Mouse (Mus musculus): ENCODE data around the gene Phc2.

Phc2 gene

GRCm38 (mm10) chr4:128688976-128689375 is 34.5 kb downstream of the Phc2 start:
- intact Hi-C loops (cut with DNase I), result no loop called here

- intact Hi-C loops (cut with DNase I), result no loop called here
Observed at GRCm38 (mm10) chr4:128689739-128690304, 35.3 kb downstream of the Phc2 start.

DNA sequence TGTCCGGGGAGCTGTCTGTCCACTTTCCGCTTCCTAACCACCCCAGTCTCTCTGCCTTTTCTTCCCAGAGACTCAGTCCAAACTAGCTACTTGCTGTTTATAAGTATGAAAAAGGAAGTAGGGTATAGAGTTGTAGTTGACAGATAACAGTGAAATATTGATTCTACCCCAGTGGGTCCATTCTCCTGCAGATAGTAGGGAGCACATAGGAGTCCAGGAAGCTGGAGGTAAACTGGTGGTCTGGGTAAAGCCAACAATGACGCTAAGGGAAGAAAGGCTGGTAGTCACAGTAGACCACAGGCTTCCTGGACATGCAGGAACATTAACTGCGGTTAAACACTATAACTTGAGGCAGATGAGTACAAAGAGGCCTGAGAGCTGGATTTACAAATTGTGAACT is 36.7 kb downstream of the Phc2 start:
- intact Hi-C loops (cut with DNase I), result no loop called here

- intact Hi-C loops (cut with DNase I), result no loop called here
Observed at GRCm38 (mm10) chr4:128692149-128692925, 37.8 kb downstream of the Phc2 start.

GRCm38 (mm10) chr4:128693207-128693606 is 38.7 kb downstream of the Phc2 start:
- intact Hi-C loops (cut with DNase I), result no loop called here

DNA sequence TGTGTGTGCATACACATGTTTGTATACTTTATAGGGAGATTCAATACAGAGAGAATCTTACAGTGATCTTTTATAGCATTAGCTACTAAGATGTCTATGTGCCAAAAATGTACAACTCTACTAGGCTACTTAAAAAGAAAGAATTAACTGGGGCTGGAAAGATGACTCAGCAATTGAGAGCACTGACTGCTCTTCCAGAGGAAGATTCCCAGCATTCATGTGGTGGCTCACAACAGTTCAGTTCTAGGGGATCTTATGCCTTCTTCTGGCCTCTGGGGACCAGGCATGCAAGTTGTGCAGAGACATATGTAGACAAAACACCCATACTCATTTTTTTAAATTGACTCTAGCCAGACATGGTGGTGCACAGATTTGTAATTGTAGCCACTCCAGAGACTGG is 39.8 kb downstream of the Phc2 start:
- intact Hi-C loops (cut with DNase I), result no loop called here

DNA sequence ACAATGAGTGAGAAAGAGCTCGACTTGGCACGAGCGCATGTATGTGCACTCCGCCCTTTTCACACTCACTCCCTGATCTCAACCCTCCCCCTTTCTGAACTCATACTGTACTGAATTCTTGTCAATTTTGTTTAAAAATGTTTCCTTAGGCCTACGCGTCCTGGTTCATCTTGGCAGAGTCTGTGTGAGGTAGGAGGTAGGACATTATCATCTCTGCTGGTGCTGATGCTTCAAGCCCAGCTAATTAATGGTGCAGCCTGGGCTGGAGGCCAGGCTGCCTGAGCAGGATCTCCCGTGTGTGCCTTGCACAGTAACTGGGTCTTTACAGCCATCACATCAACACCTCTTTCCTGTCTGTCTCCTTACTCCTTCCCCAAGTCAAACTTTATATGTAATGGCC is 40.6 kb downstream of the Phc2 start:
- intact Hi-C loops (cut with DNase I), result loop anchor here (5.0 kb wide), 1 partner anchor 43 kb away; the partner anchor contains the start of gene Phc2

- intact Hi-C loops (cut with DNase I), result loop anchor here (5.0 kb wide), 1 partner anchor 46 kb away; the partner anchor contains the start of gene Phc2
Observed at GRCm38 (mm10) chr4:128698011-128698861, 43.7 kb downstream of the Phc2 start.

DNA sequence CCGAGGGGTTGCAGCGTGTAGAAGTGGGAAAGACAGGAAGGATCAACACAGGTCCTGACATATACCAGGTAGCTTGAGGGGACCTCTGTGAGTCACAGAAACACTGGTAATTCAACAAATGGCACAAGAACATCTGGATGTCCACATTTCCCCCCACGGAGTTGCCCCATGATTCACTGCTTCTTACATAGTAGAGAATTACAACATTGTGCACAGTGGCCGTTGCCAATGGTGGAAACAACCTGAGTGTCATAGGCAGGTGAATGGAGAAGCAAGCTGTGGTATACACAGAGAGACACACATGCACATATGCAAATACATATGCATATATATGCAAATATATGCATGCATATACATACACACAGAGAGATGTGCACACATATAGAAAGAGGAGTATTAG is 45.4 kb downstream of the Phc2 start:
- intact Hi-C loops (cut with DNase I), result loop anchor here (5.0 kb wide), 1 partner anchor 48 kb away; the partner anchor contains the start of gene Phc2

DNA sequence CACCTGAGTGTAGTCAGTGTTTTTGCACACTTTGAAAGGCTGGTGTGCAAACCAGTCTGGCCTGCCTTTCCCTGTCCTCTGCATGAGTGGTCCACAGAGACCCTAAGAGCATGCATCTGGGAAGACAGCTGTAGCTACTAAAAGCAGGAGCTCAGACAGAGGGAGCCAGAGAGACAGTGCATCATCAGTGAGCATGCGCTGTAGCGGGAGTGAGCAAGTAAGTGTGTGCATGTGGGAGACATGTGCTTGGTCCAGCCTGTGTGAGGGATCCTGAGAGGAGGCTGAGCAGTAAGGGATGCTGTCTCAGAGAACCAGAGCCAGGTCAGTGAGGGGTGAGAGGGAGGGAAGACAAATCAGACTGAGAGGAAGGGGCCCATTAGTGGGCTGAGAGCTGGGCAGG is 46.0 kb downstream of the Phc2 start:
- intact Hi-C loops (cut with DNase I), result no loop called here

DNA sequence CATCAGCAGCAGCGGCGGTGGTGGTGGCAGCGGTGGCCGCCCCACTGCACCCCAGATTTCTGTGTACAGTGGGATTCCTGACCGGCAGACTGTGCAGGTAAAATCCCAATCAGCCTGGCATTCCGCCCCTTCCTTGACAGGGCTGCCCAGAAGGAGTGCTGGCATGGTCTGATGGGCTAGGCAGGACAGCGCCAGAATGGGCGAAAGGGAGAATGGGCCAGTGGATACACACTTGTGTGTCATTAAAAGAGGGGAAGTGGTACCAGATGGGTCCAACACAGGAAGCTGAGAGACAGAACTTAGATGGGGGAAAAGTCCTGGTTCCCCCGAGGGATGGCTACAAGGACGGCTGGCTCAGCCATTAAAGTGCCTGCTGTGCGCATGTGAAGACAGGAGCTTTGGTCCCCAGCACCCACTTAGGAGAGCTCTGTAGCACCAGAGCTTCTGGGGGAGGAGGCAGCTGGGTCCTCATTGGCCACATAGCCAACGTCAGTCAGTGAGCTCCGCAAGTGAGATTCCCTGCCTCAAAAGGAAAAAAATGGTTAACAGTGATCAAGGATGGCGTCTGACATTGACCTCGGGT is 50.7 kb downstream of the Phc2 start:
- intact Hi-C loops (cut with DNase I), result loop anchor here (5.0 kb wide), 1 partner anchor 93 kb away; the partner anchor contains the start of gene Zscan20

- intact Hi-C loops (cut with DNase I), result loop anchor here (5.0 kb wide), 1 partner anchor 94 kb away; the partner anchor contains the start of gene Zscan20
Observed at GRCm38 (mm10) chr4:128706626-128707025, 52.1 kb downstream of the Phc2 start.

DNA sequence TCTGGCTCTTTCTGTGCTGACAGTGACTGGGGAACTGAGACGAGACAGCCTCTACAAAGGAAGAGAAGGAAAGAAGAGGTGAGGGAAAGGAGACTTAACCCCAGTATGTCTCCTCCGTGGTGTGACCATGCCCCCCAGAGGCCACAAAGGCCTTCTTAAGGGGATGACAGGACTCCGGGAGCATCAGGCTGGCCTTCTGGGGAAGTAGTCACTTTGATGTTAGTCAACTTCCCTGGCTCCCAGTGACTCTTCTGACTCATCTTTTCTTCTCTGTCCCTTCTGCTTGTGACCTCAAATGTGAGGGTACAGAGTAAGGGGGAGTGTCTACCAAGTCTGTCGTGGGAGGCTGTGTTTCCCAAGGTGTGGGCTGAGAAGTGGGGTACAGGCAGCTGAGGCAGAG is 52.9 kb downstream of the Phc2 start:
- intact Hi-C loops (cut with DNase I), result loop anchor here (5.0 kb wide), 1 partner anchor 95 kb away; the partner anchor contains the start of gene Zscan20

- intact Hi-C loops (cut with DNase I), result loop anchor here (5.0 kb wide), 1 partner anchor 97 kb away; the partner anchor contains the start of gene Zscan20
Observed at GRCm38 (mm10) chr4:128709061-128709780, 54.7 kb downstream of the Phc2 start.

DNA sequence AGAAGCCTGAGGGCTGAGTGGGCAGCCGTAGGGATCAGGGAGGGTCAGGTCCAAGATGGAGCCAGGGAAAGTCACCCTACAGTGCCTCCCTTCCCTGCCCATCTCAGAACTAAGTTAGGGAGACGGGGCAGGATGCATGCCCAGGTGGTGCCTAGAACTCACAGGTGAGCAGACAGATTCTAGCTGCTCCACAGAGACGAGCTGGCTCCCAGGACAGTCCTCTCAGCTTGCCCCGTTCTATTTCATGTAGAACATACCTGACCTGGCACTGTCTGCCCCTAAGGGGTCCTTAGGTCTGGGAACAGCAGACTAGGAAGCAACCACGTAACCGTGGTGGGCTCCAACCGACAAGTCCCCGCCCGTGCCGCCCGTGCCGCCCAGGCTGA is 55.3 kb downstream of the Phc2 start:
- intact Hi-C loops (cut with DNase I), result loop anchor here (5.0 kb wide), 1 partner anchor 97 kb away; the partner anchor contains the start of gene Zscan20

DNA sequence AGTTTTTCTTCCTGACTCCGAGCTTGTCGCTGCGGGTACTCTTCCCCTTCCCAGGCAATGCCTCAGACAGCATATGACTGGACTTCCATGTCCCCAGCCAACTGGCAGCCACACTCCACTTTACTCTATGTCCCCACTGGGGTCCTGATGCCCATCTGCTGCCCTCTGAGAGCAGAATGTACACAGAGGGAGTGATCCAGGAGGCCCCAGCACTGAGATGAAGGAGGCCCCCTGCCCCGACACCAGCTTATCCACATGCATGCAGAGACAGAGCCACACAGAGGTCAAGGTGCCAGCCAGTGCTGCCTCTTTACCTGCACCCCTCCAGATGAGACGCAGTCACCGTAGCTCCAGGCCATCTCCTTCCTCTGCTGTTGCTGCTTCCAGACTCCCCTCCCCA is 55.8 kb downstream of the Phc2 start:
- intact Hi-C loops (cut with DNase I), result no loop called here

- intact Hi-C loops (cut with DNase I), result loop anchor here (1.0 kb wide), 1 partner anchor 148 kb away; no protein-coding TSS in a partner anchor
Observed at GRCm38 (mm10) chr4:128710800-128711199, 56.3 kb downstream of the Phc2 start.

GRCm38 (mm10) chr4:128711455-128712135 is 57.1 kb downstream of the Phc2 start:
- intact Hi-C loops (cut with DNase I), result loop anchor here (1.0 kb wide), 2 partner anchors 65 to 147 kb away; no protein-coding TSS in a partner anchor

DNA sequence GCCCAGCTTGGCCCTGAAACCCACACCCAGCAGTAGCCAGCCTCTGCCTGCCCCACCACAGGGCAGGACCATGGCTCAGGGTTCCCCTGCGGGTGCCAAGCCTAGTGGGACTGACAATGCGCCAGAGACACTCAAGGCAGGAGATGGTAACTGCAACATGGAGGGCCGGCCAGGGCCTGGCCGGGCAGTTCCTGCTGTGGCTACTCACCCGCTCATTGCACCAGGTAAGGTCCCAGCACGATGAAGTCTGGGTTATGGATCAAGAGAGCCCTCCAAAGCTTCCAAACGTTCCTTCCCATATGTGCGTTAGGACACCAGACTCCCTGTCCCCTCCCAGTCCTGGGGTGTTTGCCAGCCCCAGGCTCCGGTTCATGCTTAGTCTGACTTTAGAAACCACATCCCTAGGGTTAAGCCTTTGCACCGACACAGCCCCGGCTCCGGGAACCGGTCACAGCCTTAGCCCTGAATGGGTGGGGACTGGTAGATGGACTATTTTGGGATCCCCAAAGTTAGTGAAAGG is 57.7 kb downstream of the Phc2 start:
- intact Hi-C loops (cut with DNase I), result loop anchor here (1.0 kb wide), 1 partner anchor 64 kb away; no protein-coding TSS in a partner anchor

Data from adrenal gland (tissue).